Mouse (Mus musculus) common myeloid progenitor, adult 5-6 weeks (primary cell): ENCODE measurements around the gene Igfbp6. TPM values are rescaled to one million over a fixed set of nuclear protein-coding genes. Genes with fewer than 3 reads are reported as not detected.

Source experiments
- ATAC-seq: replicated peaks from 2 replicates; pipeline ENCODE4 v1.8.0; 2016; ENCODE audit warnings: low read depth, mild to moderate bottlenecking, moderate TSS enrichment, inconsistent platforms; ENCODE audit not compliant: poor library complexity, severe bottlenecking
- total RNA-seq: library from RNA; stranded (forward); fragments of 200-1000, 187-1606 nt; gene quantifications from 2 replicates; pipeline ENCODE4 v1.2.3, GENCODE M21; 2017

Gene Igfbp6
- total RNA-seq, 1 experiment from 2014 or later: not detected

DNA sequence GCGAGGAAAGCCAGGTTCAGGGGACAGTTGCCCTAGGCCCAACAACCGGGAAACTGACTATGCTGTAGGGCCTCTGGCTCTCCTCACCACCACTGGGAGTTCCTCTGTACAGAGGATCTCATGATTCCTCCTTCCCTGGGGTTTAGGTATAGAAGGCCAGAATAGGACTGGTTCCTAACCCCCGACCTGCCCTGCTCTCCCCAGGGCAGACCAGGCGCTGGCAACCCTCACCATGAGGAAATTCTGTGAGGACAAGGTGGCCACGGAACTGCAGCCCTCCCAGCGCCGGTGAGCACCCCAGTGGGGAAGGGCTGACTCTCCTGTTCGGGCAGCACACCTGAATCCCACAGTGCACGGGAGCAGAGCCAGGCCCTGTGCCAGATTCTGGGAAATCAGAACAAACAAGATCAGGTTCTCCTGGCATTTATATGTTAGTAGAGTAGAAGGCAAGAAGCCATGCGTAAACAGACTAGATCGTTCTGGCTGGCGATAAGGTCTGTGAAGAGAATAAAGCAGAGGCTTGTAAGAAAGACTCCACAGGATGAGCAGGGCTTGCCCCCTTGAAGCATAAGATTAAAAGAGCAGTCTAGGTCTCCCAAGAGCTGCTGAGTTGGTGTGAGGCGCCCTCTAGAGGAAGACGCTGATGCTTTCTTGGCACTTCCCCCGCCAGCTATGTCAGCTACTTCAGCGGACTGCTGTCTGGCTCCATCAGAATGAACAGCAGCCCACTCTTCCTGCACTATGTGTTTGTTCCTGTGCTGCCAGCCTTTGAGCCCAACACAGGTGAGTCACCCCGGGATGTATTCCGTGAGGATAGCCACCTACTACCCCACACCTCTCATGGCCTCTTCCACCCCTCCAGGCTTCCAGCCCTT lies 35.3 kb upstream of the Igfbp6 start:
- ATAC-seq: peak; percentile 52

DNA sequence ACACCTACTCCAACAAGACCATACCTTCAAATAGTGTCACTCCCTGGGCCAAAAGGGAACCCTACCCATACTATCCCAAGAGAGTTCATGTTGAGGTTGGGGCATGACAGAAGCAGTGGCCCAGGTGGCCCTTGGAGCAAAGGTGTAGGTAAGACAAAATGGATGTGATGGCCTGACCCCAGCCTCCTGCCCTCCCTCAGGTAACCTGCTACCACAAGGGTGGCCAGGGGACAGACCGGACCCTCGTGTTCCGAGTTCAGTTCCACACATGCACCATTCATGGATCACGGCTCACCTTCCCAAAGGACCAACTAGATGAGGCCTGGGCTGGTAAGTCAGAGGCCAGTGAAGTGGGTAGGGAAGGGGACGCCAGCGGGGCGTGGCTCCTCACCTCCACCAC lies 33.9 kb upstream of the Igfbp6 start:
- no peak for ATAC-seq

DNA sequence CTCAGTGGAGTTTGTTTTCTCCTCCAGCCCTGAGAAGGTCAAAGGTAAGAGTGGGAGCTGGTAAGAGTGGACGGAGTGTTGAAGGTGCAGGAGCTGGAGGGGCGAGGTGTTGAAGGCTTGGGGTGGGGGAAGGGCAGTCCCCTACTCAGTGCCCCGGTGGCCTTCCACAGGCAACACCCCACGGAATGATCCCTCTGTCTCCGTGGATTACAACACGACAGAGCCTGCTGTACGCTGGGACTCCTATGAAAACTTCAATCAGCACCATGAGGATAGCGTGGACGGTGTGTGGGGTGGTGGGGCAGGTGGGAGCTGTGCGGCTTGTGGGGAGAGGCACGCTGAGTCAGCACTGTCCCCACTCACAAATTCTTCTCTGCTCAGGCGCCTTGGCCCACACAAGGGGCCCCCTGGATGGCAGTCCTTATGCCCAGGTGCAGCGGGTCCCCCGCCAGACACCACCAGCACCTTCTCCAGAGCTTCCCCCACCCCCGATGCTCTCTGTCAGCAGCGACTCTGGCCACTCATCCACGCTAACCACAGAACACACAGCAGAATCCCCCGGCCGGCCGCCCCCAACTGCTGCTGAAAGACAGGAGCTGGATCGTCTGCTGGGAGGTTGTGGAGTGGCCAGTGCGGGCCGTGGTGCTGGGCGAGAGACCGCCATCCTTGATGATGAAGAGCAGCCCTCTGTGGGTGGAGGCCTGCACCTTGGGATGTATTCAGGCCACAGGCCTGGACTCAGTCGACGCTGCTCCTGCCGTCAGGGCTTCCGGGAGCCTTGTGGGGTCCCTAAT lies 33.3 kb upstream of the Igfbp6 start:
- no peak for ATAC-seq

DNA sequence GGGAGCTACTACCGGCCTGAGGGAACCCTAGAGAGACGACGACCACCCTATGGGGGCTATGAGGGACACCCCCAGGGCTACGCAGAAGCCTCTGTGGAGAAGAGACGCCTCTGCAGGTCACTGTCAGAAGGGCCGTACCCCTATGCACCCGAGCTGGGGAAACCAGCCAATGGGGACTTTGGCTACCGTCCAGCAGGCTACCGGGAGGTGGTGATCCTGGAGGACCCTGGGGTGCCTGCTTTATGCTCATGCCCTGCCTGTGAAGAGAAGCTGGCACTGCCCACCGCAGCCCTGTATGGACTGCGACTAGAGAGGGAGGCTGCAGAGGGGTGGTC lies 32.7 kb upstream of the Igfbp6 start:
- no peak for ATAC-seq

DNA sequence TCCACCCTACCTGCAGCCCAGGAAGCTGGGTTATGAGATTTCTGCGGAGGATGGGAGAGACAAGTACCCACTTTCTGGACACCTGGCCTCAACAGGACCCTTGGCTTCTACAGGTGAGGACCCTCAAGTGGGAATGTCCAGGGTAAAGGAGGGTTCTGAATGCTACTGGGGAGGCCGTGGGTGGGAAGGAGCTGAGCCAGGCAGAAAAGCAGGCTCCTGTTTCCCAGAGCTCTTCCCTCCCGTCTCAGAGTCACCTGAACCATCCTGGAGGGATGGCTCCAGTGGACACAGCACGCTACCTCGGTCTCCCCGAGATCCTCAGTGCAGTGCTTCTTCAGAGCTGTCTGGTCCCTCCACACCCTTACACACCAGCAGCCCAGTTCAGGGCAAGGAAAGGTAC lies 32.0 kb upstream of the Igfbp6 start:
- no peak for ATAC-seq

DNA sequence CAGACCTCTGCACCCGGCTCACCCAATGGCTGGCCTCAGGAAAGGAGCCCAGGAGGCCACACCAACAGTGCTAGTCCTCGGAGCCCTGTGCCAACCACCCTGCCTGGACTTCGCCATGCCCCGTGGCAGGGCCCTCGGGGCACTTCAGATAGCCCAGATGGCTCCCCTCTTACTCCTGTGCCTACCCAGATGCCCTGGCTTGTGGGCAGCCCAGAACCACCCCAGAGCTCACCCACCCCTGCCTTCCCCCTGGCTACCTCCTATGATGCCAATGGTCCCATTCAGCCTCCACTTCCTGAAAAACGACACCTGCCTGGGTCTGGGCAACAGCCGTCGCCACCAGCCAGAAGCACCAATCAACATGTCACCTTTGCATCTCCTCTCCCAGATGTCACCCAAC lies 31.3 kb upstream of the Igfbp6 start:
- no peak for ATAC-seq

DNA sequence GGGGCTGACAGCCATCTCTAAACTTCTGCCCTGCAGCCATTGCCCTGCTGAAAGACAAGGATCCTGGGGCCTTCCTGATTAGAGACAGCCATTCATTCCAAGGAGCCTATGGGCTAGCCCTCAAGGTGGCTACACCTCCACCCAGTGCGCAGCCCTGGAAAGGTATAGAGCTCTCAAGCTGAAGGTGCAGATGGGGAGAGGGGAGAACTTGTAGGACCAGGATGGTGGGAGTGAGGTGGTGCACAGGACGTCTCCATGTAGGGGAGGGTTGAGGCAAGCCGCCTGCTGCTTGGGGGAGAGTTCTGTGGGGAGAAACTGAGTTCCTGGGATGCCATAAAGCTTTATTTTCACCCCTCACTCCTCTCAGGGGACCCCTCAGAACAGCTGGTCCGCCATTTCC lies 30.5 kb upstream of the Igfbp6 start:
- ATAC-seq: no peak

DNA sequence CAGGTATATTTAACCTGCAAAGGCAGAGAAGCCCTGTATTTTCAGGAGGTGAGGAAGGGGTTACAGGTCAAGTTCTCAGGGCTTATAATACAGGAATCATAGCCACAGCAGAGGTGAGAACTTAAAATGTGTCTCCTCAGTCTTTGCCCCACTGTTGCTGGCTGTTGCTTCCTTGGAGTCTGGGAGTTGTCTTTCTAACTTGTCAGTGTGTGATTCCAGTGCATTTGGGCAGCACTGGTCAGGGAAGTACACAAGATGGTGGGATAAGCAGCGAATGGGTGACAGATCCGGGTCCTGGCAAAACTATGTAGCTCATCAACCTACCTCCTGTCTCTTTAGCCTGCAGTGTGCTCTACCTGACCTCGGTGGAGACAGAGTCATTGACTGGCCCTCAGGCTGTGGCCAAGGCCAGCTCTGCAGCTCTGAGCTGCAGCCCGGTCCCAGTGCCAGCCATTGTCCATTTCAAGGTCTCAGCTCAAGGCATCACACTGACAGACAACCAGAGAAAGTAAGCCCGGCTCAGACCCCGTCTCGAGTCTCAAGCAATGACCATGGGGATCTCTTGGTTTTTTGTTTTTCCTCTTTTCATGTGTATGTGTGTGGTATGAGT lies 29.4 kb upstream of the Igfbp6 start:
- ATAC-seq: no peak

DNA sequence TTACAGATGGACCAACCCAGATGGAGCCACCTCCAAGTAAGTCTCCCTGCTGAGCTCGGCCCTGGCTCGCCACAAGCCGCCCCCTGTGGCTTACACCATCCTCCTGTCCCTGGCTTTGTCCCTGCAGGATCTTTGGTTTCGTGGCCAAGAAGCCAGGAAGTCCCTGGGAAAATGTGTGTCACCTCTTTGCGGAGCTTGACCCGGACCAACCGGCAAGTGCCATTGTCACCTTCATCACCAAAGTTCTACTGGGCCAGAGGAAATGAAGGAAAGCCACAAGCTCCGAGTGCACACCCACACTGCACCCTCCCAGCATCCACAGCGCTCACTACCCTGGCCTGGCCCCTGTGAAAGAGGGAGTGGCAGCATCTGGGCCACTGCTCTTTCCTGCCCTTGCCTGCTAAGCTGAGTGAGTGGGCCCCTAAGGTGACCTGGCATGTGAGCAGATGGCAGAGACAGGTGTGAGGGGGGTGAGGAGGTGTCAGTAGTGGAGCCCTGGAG lies 28.4 kb upstream of the Igfbp6 start:
- peak; percentile 57 for ATAC-seq

DNA sequence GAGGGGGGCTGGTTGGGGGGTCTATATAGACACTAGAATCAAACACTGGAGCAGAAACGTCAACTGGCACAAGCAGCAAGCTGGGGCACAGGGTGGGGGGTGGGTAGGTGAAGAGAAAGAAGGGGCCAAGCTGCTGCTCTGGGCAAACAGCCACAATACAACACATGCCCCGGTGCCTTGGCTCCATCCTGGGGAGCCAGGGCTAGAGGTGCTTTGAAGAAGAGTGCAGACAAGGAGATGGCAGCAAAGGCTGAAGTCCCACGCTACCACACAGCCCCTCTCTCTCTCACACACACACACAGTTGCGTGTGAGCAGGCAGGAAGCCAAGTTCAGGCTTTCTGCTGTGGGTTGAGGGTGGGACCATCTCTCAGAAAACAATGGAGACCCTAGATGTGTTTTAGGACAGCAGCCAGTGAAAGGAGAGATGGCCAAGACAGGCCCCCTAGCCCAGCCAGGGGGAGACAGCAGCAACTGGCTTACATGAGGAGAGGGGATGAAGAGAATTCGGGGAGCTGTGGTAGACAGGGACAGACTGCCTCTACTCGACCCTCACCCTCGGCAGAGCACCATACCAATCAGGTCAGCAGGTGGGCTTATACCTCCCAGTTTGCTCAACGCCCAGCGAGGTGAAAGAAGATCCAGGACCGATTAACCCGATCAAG lies 27.3 kb upstream of the Igfbp6 start:
- ATAC-seq: no peak

DNA sequence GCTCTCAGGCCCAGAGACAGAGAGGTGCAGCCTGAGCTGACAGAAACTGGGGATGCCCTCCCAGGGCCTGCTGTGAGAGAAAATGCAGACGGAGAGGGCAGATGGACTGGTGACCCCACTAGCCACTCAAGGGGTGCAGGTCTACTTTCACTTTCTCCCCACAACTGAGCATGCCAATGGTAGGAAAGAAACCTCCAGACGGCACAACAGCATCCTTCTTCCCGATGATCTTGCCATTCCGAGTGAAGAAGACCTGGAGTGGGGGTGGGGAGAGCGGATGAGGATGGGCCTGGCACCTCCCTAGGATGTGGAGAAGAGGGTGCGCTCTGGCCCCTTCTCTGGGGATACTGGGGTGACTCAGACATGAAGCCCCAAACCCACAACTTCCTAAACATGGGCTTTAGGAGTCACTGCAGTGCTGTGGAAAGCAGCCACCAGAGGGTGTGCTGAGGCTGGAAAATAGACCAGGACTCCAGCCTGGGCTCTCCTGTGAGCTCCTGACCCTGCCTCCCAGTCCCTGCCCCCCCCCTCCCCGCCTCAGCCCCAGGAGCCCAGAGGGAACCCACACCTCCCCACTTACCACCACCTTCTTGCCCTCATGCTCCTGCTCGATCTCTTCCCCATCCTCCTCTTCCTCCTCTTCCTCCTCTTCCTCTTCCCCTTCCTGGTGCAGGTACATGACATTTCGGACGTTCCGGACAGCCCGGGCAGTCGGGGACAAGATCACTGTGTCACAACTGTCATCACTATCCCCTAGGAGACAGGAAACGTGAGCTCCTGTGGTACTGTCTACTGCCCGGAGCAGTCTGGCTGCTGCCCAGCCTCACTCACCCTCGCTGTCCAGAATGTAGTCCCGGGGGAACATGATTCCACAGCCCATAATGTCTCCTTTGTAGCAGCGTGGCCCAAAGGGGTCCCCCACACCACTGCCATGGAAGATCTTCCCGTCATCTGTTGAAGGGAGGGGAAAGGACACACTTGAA lies 26.4 kb upstream of the Igfbp6 start:
- ATAC-seq: no peak

DNA sequence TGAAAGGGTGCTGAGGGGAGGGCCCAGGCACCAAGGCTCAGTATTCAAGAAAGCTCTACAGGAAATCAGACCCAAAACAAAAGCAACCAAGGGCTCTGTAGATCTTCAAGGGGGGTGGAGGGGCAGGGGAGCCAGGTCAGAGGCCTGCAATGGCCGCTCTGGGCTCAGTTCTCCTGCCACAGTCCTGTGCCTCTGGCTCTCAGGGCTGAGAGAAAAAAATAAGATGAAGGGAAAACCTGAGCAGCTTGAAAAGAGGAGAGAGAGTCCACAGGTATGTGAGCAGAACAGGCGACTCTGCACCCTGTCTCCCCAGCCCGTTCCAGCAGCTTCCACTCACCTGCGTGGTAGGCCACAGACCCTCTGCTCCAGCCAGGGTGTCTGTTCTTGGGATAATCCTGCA lies 25.6 kb upstream of the Igfbp6 start:
- no peak for ATAC-seq

DNA sequence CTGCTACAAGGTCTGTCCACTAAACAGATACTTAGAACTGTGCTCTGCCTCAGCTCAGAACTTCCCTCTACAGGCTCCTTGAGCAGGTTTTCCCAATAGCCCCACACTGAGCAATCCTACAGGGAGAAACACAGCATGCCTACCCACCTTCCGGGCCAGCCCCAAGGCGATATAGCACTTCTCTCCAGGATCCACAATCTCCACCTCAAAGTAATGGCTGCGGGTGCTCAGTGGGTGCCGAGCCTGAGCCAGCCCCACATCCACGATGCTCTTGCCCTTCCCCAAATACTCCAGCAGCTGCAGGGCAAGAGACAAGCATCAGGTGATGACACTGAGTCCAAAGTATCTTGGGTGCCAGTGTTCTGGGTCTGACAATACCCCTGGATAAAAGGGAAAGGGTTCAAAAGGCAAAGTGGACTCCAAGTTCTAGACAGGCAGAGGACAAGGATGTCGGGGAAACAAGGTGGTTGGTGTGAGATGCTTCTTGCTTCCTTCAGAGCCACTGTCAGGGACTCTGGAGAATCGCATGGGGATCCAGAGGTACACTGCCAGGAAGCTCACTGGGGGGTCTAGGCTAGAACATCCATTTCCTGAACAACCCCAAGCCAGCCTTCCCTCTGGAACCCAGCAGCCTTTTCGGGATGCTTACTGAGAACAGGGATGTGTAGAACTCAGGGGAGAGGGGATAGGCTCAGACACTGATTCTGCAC lies 24.9 kb upstream of the Igfbp6 start:
- no peak for ATAC-seq

DNA sequence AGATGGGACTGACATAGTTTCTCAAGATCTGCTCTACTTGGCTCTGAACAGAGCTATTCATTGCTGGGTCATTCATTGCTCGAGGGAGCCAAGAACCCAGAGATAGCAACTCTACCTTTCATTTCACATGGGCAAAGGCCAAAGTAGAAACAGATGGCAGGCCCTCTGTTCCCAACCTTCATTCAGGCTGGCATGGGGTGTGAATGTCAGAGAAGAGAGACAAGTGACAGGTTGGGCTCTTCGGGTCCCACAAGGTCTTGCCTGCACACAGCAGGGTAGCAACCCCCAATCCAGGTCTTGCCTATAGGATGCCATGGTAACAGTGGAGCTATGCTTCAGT lies 24.4 kb upstream of the Igfbp6 start:
- no peak for ATAC-seq

DNA sequence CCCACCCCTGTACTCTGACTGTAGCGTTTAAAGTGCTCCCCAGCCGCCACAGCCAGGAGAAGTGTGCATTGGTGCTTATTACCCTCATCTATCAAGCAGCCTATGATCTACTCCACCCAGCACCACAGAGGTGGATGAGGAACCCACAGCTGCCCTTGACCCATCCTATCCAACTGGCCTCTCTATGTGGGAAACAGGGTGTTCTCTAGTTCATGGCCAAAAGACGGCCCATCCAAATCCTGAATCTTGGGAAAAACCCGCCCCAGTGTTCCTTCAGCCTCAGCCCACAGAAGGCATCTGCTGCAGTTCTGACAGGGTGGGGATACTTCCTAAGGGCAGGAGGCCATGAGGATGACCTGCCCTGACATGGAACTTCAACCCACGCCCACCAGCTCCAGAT lies 23.6 kb upstream of the Igfbp6 start:
- no peak for ATAC-seq

DNA sequence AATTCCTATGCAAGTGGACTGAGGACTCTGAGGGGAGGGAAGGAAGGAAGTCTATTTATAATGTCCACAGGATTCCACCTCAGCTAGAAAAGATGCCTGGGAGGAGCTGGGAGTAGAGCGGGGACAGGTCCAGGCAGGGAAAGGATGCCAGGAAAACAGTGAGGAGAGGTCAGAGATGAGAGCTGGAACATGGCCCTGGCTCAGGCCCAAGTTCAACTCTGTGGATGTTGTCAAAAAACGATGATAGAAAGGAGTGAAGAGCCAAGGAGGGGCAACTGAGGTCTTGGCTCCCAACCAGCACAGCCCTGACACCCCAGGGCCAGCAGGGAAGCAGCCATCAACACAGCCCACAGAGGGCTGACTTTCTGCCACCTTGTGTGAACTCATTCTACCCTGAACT lies 17.9 kb upstream of the Igfbp6 start:
- no peak for ATAC-seq

DNA sequence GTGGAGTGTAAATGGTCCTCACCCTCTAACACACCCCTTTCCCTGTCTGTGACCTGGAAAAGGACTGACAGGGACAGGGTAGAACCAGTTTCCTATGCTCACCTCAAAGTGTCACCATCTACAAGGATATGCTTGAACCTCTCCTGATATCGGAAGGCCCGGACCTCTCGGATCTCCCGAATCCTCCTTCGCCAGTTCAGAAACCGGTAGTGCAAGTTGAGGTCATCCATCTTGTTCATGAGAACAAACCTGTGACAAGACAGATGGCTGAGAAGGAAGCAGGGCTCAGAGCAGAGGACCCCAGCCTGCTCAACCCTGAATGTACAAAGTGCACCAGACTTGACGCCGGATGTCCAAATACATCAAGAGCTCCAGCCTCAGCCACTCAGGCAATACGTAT lies 10.8 kb upstream of the Igfbp6 start:
- no peak for ATAC-seq

DNA sequence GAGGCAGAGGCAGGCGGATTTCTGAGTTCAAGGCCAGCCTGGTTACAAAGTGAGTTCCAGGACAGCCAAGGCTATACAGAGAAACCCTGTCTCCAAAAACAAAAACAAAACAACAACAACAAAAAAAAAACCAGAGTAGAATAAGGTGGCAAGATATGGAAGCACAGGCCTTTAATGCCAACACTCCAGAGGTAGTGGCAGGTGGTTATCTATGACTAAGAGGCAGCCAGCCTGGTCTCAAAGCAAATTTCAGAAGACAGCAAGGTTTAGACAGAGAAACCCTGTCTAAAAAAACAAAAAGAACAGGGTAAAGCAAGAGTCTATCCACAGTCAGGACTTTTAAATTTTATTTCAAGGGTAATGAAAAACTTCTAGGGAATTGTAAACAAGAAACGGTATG lies 9.5 kb upstream of the Igfbp6 start:
- ATAC-seq: no peak
